Mouse (Mus musculus) mouse embryonic stem cell (cell line): Measurements from ENCODE around the gene Rpl9-ps6.
"Not testable (repeated sequence)": the region's sequence is repeated elsewhere in the genome, so short reads cannot be mapped to it uniquely, and the experiment has no call there.

ENCODE experiments used
- in situ Hi-C, 2 experiments: fragments of 300-500 bp; cut with MboI; formaldehyde crosslinking; loops; 1 replicate in 1 of 2; 3 replicates in 1 of 2; pipeline ENCODE4 v1.14.3; 2019 to 2020; ENCODE audit warnings: low sequenced_read_pairs in 2 of 2, low pct_unique_long_range_greater_than_20kb in 1 of 2, mixed read lengths in 1 of 2; ENCODE audit not compliant: unreplicated experiment in 1 of 2

Rpl9-ps6 gene

DNA sequence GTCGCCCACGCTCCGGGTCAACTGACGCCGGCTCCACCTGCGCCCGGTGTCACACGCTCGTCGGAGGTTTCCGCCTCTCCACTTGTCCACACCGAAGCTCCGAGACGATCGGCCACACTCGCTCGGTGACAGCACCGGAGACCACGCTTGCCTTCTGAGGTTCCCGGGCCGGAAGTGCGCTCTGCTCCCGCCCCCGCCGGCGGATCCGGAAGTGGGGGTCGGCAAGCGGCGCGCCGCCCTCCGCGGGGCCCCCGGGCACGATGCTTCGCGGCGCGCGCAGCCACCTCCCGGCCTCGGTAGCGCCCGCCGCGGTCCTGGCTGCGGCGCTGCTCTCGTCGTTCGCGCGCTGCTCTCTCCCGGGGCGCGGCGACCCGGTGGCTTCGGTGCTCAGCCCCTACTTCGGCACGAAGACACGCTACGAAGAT, 19.3 kb upstream of the Rpl9-ps6 start, which contains the start of gene Minpp1:
Gene Minpp1 (plus strand): TSS at position 89 of the 425 bp plus-strand sequence.
- in situ Hi-C loops, result no loop called here

DNA sequence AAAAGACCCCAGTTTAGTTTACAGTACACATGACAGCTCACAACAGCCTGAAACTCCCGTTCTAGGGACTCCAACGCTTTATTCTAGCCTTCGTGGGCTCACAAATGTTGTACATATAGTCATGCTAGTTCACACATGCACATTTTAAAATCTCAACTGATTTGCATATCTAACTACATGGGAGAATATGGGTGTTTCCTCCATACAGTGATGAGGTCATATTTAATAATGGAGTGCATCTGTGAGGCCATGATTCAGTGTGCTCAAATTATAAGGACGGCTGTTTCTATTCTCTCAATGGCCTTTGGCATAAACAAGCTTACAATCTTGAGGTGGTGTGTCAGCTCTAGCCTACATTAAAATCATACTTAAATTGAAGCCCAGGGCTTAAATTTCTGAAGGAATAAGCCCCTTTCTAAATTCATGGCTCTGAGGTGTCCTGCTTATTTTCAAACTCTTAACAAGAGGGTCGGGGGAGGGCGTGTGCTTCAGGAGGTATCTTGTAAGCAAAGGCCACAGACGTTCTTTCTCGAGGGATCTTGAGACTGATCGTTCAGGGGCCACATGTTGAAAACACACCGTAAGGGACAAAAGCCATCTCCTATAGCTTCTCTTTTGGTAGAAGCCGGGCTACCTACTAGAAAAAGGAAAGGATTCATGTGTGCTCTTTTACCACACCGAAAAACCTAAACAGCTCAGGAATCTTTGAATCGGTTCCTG, 18.7 kb upstream of the Rpl9-ps6 start:
- in situ Hi-C loops, result no loop called here

DNA sequence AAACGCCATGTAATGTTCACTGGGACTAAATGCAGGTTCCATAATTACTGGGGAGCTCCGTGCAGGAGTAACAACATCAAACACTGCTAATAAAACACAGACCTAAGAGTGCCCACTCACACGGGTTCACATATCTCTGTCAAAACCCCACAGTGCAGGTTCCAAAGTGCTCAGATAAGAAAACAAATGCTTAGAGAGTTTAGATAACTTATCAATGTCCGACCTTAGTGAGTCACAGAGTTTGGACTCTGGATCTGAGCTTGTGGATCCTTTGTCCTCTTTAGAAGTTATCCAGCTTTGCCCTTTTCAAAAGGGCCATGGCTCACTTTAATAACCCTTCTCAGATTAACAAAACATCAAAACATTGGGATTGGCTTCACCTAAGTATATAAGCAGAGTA, 15.1 kb upstream of the Rpl9-ps6 start:
- in situ Hi-C loops, result no loop called here

DNA sequence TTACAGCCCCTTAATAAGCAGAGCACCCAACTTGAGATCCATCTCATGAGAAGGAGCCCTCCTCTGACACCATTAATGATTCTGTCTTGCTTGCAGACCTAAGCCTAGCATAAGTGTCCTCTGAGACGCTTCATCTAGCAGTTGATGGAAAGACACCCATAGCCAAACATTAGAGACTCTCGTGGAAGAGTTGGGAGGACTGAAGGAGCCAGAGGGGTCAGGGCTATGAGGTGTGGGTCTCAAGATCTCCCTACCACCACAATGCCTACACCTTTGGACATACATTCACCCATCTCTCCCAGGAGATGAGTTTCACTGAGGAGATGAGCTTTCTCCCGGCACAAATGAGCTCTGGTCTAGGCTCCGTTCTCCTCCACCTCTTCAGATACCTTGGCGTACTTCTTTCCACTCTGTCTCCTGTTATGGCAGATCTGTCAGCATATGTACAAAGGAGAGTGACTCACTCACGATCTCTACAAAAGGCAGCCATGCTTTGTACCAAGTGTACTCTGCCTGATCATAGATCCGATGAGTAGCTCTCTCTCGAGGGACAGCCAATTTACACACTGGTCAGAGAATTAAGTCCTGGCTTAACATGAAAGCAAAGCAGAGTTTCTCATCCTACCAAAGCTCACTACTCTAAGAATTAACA, 14.5 kb upstream of the Rpl9-ps6 start:
- in situ Hi-C loops, result no loop called here

DNA sequence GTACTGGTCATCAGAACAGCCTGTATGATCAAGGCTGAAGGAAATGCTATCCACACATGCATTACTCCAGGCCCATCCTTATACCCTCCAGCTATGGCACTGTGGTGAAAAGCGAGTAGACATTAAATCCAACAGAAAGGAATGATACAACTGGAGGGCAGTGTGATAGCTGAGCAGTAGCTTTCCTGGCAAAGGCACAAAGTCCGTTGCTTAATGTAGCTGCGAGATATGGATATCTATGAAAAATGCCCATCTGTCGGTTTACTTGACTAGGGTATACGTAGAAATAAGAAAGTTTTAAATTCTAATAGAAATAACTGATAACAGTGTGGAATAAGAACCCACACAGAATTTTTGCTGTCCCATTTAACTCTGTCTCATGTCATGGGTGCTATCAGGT, 13.9 kb upstream of the Rpl9-ps6 start:
- in situ Hi-C loops, result no loop called here

DNA sequence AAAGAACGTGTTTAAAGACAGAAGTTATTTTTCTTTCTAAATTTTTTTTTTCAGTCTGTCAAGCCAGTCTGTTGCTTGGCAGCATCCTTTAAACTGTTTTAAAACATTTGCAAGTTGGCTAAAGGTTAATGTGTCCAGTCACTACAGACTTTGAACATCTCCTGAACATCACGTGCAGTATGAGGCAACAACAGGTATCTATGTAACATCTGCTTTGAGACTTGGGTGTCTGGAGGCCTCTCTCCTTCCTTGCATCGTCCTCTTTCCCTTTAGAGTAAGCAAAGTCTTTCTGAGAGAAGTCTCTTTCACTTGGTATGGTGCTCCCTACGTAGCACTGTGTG, 10.3 kb upstream of the Rpl9-ps6 start:
- in situ Hi-C loops, result no loop called here

DNA sequence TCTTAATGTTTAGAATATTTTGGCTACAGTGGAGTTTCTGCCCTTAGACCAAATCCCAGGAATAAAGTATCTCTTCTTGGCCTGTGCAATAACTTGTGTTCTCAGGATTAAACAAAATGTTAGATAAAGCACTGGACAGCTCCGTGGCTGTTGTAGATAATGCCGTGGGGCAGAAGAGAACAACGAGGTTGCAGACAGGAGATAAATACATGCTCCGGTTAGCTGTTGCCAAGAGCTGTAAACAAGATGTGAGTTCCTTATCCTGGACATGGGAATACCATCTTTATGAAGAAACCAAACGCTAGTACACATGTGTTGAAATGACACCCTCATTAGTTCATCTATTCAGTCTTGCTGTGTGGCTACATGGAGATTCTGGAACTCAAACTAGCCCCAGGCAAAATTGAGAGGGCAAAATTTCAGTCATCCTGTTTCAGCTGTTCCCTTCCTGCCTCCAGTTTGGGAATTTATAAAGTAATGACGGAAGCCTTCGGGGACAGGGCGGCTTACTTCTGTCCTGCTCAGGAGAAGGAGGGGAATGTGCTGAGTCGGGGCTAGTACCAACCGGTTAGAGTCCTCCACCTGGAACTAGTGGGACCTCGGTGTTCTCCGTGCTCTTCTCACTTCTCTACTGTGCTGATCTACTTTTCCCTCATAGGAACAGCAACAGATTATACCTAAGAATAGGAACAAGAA, 9.8 kb upstream of the Rpl9-ps6 start:
- in situ Hi-C loops, result no loop called here

DNA sequence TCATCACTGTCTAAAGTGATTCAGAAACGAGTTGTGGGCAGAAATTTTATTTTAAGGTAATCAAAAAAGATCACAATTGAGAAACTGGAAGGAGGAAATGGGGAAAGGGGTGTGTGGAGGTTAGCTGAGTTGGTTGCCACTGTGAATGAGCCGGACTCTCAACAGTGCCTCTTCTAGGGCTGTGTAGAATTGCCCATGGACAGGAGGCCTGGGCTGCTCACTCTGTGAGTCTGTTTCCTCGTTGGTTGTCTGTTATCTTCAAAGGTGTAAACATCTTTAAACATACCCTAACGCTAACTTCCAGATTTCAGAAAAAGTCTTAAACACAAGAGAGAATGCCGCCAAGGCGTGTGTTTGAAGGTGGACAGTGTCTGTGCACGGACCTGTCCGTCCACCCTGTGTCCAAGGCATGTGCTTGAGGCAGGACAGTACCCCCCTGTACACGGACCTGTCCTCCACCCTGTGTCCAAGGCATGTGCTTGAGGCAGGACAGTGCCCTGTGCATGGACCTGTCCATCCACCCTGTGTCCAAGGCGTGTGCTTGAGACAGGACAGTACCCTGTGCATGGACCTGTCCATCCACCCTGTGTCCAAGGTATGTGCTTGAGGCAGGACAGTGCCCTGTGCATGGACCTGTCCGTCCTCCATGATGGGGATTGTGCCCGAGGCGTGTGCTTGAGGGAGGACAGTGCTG, 4.3 kb upstream of the Rpl9-ps6 start:
- in situ Hi-C loops, result no loop called here

DNA sequence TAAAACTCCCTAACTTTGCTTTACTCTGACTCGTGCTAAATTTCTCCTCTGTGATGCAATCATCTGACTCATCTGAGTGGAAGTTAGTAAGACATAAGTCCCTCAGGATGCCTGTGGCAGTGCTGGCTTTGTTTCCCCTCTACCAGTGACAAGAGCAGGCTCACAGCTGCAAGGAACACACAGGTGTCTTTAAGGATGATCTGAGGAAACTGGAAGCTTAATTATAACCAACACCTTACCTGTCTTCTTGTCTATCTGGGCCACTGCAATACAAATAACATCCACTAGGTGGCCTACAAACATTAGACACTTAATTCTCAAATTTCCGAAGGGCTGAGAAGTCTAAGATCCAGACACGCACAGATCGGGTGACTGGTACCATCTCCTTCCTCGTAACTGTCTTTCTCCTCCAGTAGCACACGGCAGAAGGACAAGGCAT, 3.7 kb upstream of the Rpl9-ps6 start:
- in situ Hi-C loops, result no loop called here

DNA sequence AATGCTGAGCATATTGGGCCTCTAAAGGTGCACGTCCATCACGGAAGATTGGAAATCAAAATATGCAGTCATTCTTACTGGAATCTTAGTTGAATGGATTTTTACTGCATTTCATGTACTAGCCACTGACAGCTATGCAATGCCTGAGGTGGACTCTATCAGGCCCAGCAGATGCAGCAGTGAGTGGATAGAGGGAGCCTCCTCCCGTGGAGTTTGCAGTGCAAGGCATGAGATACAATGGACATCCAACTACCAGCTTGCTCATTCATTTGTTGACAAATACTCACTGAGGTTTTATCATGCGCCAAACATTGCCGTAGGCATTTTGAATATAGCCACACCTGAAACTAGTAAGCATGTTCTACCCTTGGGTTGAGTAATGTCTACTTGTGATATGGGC, 947 bp upstream of the Rpl9-ps6 start:
- in situ Hi-C loops, result no loop called here

DNA sequence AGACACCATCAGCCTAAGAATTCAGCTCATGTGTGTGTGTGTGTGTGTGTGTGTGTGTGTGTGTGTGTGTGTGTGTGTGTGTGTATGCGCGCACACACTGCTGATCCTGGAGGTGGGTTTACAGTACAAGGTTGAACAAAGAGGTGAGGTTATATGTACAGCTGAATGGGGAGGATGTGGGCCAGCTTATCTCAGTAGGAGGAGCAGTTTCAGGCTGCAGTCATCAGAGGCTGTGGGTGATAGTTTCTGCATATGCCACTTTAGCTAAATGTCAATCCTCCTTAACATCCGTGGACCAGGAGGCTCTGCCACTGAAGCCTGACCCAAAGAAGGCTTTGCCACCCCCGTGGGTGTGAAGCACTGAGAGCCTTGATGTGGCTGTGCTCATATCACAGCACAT, 1.1 kb downstream of the Rpl9-ps6 start:
- in situ Hi-C loops, result no loop called here

DNA sequence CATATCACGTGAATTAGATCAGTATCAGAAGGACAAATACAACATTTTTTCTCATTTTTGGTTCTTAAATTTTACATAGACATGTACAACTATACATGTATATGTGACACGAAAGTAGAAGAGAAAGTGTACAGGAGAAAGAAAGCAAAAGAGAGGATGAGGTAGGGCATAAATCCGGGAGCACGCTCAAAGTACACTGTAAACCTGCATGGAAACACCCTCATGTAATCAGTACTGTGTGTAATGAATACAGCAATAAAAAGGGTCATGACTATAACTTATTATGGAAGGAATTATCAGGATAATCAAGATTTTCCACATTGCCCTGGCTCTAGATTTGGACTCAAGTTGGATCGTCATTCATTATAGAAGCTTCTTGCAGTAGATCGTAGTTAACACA, 3.3 kb downstream of the Rpl9-ps6 start:
- in situ Hi-C loops, result no loop called here

DNA sequence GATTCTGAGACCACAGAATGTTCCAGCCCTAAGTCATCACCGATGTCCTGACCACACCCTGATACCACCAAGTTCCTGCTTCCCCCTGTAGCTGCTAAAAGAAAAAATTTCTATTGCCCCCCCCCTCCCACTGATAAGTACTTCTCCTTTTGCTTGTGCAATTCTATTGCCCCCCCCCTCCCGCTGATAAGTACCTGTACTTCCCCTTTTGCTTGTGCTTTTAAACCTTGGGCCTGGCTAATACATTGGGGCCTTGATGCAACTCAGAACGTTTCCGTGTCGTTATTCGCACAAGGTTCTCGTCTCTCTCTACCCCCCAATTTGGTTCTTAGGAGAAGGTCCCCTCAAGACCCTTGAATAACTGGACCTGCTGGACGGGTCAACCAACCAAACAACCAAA, 8.7 kb downstream of the Rpl9-ps6 start:
- in situ Hi-C loops, result not testable (repeated sequence)

DNA sequence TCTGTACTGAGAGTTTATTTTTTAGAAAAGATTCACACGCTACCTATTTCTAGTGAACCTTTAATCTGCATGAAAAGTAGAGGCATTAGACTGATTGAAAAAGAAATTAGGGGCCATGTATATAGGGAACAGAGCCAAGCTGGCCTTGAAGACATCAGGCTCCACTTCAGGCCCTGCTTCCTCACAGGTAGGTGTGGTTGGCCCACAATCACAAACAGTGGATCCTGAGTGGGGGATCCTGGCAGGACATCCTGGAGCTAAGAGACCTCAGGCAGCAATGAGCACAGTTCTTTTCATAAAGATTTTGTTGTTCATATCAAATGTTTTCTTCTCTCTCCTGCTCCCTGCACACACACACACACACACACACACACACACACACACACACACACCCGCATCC, 9.6 kb downstream of the Rpl9-ps6 start:
- in situ Hi-C loops, result no loop called here

DNA sequence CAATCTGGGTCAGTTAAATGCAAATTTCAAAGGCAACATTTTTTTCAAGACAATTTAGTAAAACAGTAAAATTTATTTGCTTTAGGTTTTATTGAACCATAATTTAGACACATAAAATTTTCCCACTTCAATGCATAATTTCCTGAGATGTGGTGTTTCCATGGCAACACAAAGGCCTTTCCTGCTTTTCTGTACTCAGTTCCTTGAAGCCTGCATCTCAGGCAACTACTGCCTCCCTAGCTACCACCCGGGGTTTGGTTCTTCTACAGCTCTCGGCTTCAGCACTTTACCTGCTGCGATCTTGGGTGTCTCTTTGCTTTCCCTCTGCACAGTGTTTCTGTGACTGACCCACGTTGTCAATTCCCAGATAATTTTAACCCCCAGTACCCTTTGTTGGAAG, 14.1 kb downstream of the Rpl9-ps6 start:
- in situ Hi-C loops, result no loop called here

DNA sequence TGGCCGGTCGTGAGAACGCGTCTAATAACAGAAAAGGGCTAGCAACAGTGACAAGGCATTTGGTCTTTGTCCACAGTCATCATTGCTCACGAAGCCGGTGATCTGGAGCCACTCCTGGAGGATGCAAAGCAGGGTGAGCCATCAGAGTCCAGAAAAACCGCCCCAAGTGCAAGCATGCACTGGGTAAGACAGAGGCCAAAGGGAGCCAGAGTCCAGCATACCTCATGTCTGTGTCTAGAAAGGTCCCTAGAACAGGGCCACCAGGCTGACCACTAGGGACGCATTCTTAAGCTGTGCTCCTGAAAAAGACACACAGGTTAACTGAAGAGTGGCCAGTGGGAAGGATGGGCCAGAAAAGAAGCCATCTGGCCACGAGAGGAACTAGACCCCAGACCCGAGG, 17.4 kb downstream of the Rpl9-ps6 start:
- in situ Hi-C loops, result no loop called here

DNA sequence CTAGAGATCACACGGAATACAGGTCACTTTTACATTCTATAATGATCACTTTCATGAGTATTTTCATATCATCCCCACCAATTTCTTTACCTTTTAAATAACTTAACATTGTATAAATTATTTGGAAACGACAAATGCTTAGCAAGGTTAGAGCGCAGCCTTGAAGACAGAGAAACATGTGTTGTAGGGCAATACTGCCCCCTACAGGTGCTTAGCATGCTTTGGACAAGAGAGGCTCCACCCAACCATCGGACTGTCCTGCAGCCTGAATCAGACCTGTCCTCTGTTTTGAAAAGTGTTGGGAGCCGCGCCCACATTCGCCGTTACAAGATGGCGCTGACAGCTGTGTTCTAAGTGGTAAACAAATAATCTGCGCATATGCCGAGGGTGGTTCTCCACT, 24.8 kb downstream of the Rpl9-ps6 start:
- in situ Hi-C loops, result no loop called here

DNA sequence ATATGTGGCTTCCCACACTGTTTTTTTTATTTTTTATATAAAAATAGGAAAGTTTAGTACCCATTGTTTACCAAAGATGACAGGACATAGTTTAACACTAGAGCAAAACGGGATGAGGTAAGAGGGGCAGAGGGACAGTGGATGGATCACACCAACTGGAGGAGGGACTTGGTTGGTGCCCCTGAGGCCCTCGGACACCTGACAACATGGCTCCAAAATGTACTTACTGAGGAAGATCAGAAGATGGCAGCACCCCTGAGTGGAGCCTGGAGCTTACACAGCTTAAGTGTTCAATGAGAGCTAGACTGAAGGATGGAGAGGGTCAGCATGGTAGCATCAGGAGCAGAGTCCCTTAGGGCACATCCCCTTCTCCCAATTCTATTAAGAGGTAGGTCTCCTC, 27.0 kb downstream of the Rpl9-ps6 start:
- in situ Hi-C loops, result no loop called here

DNA sequence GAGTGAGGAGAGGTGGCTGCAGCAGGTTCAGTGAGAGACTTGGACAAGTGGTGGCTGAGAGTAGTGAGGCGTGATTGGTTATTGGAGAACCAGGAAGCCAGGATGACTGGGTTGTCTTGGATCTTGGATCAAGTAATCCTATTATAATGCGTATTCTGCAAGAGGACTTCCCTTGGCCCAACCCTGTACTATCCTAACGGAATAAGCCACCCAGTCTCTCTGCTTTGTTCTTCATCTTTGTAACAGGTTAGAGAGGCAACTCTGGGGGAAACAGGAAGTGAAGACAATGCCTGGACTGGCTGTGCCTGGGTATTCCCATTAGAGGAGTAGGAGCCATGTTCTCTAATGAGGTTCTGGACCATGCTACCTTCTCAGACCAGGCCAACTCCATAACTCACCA, 40.5 kb downstream of the Rpl9-ps6 start:
- in situ Hi-C loops, result no loop called here
